Mouse (Mus musculus): ENCODE results near the gene Hc. TPM values are rescaled to one million over a fixed set of nuclear protein-coding genes. Genes with fewer than 3 reads are reported as not detected.

Hc gene
- polyA plus RNA-seq, 1 experiment from 2014 or later = 1.2 TPM

GRCm38 (mm10) chr2:34953547-34954116 is 107.6 kb downstream of the Hc start:
- Histone ChIP-seq H3K9me3 (ENCODE audit: control insufficient read depth, low read length) (no peaks in the 10 kb centered on the region), H3K4me2 (ENCODE audit: low read depth, low read length) (no peak overlapping the region), H3K27ac (ENCODE audit: low read length) (no peak overlapping the region), H3K4me1 (ENCODE audit: control insufficient read depth, insufficient read depth, low read length) (no peaks in the 10 kb centered on the region), H3K27me3 (replicated peaks; ENCODE audit: control insufficient read depth, insufficient read depth, low read length) (no peaks in the 10 kb centered on the region), H3K4me3 (ENCODE audit: low read length) (no peak overlapping the region), H3K9ac (ENCODE audit: low read depth, low read length) (no peak overlapping the region), H3K36me3 (ENCODE audit: control insufficient read depth, insufficient read depth, low read length) (no peaks in the 10 kb centered on the region)
- no peak for ATAC-seq
- 72% methylated on average over 2 of the region's 2 CpGs for WGBS

DNA sequence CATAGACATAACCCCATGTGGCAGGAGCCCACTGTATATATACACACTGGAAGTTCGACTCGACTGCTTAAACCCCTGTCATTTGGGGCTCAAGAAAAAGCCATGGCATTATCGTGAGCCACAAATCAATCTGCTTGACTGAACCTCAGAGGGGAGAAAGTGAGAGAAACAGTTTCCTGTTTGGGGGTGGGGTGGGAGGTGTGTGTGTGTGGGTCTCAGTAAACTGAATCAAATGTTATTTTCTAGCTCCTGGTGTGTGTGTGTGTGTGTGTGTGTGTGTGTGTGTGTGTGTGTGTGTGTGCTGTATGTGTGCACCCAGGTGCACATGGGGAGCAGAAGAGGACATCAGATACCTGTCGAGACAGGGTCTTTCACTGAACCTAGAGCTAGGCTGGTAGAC is 108.2 kb downstream of the Hc start:
- ATAC-seq = no peak
- H3K27me3 ChIP-seq (replicated peaks; ENCODE audit: control insufficient read depth, insufficient read depth, low read length) = no peaks in the 10 kb centered on the region
- no peaks in the 10 kb centered on the region for H3K9me3 ChIP-seq (ENCODE audit: control insufficient read depth, low read length)
- H3K4me3 ChIP-seq (ENCODE audit: low read length) = no peak overlapping the region
- H3K4me1 ChIP-seq (ENCODE audit: control insufficient read depth, insufficient read depth, low read length) = no peaks in the 10 kb centered on the region
- WGBS = 62% methylated on average over 4 of the region's 4 CpGs
- H3K27ac ChIP-seq (ENCODE audit: low read length) = no peak overlapping the region
- H3K36me3 ChIP-seq (ENCODE audit: control insufficient read depth, insufficient read depth, low read length) = no peaks in the 10 kb centered on the region
- no peak overlapping the region for H3K9ac ChIP-seq (ENCODE audit: low read depth, low read length)
- no peak overlapping the region for H3K4me2 ChIP-seq (ENCODE audit: low read depth, low read length)

GRCm38 (mm10) chr2:34951469-34951868 is 109.8 kb downstream of the Hc start:
- Histone ChIP-seq H3K27ac (ENCODE audit: low read length) (no peak overlapping the region), H3K4me1 (ENCODE audit: control insufficient read depth, insufficient read depth, low read length) (no peaks in the 10 kb centered on the region)
- ATAC-seq = no peak

GRCm38 (mm10) chr2:34948622-34949021 is 112.6 kb downstream of the Hc start:
- Histone ChIP-seq H3K36me3 (ENCODE audit: control insufficient read depth, insufficient read depth, low read length) (no peaks in the 10 kb centered on the region), H3K9ac (ENCODE audit: low read depth, low read length) (no peak overlapping the region), H3K4me2 (ENCODE audit: low read depth, low read length) (no peak overlapping the region), H3K9me3 (ENCODE audit: control insufficient read depth, low read length) (no peaks in the 10 kb centered on the region), H3K27me3 (replicated peaks; ENCODE audit: control insufficient read depth, insufficient read depth, low read length) (no peaks in the 10 kb centered on the region), H3K4me3 (ENCODE audit: low read length) (no peak overlapping the region), H3K4me1 (ENCODE audit: control insufficient read depth, insufficient read depth, low read length) (0 out of 2 replicates have a peak, but pooled peaks cover 3% of the 10 kb centered on the region), H3K27ac (ENCODE audit: low read length) (no peak overlapping the region)
- ATAC-seq = no peak
- WGBS = 21% methylated on average over 2 of the region's 2 CpGs

More at GRCm38 (mm10) chr2:34951469-34951868, 109.8 kb downstream of the Hc start:
- Histone ChIP-seq H3K27me3 (replicated peaks; ENCODE audit: control insufficient read depth, insufficient read depth, low read length) (no peaks in the 10 kb centered on the region), H3K4me2 (ENCODE audit: low read depth, low read length) (no peak overlapping the region), H3K9me3 (ENCODE audit: control insufficient read depth, low read length) (no peaks in the 10 kb centered on the region), H3K36me3 (ENCODE audit: control insufficient read depth, insufficient read depth, low read length) (no peaks in the 10 kb centered on the region), H3K9ac (ENCODE audit: low read depth, low read length) (no peak overlapping the region), H3K4me3 (ENCODE audit: low read length) (no peak overlapping the region)

- no peaks in the 10 kb centered on the region for H3K9me3 ChIP-seq (ENCODE audit: control insufficient read depth, low read length)
- no peak overlapping the region for H3K4me3 ChIP-seq (ENCODE audit: low read length)
- no peak overlapping the region for H3K4me2 ChIP-seq (ENCODE audit: low read depth, low read length)
- H3K27me3 ChIP-seq (replicated peaks; ENCODE audit: control insufficient read depth, insufficient read depth, low read length) = no peaks in the 10 kb centered on the region
- no peak overlapping the region for H3K27ac ChIP-seq (ENCODE audit: low read length)
- H3K9ac ChIP-seq (ENCODE audit: low read depth, low read length) = no peak overlapping the region
- ATAC-seq = no peak
- no peaks in the 10 kb centered on the region for H3K36me3 ChIP-seq (ENCODE audit: control insufficient read depth, insufficient read depth, low read length)
- H3K4me1 ChIP-seq (ENCODE audit: control insufficient read depth, insufficient read depth, low read length) = 0 out of 2 replicates have a peak, but pooled peaks cover 3% of the 10 kb centered on the region
- WGBS = 75% methylated on average over 4 of the region's 4 CpGs
Observed at GRCm38 (mm10) chr2:34946046-34946445, 115.2 kb downstream of the Hc start.

- Histone ChIP-seq H3K4me3 (ENCODE audit: low read length) (no peak overlapping the region), H3K4me2 (ENCODE audit: low read depth, low read length) (no peak overlapping the region), H3K4me1 (ENCODE audit: control insufficient read depth, insufficient read depth, low read length) (0 out of 2 replicates have a peak, but pooled peaks cover 3% of the 10 kb centered on the region), H3K27me3 (replicated peaks; ENCODE audit: control insufficient read depth, insufficient read depth, low read length) (no peaks in the 10 kb centered on the region), H3K9ac (ENCODE audit: low read depth, low read length) (no peak overlapping the region), H3K27ac (ENCODE audit: low read length) (no peak overlapping the region), H3K9me3 (ENCODE audit: control insufficient read depth, low read length) (no peaks in the 10 kb centered on the region), H3K36me3 (ENCODE audit: control insufficient read depth, insufficient read depth, low read length) (no peaks in the 10 kb centered on the region)
- no peak for ATAC-seq
- 71% methylated on average over 4 of the region's 4 CpGs for WGBS
Observed at GRCm38 (mm10) chr2:34945580-34945979, 115.7 kb downstream of the Hc start.

- no peaks in the 10 kb centered on the region for H3K9me3 ChIP-seq (ENCODE audit: control insufficient read depth, low read length)
- 16% methylated on average over 8 of the region's 8 CpGs for WGBS
- no peak overlapping the region for H3K27ac ChIP-seq (ENCODE audit: low read length)
- H3K4me1 ChIP-seq (ENCODE audit: control insufficient read depth, insufficient read depth, low read length) = 0 out of 2 replicates have a peak, but pooled peaks cover 3% of the 10 kb centered on the region
- peak overlapping the region; percentile 30; the same call in 1 of the 2 replicates for H3K4me2 ChIP-seq (ENCODE audit: low read depth, low read length)
- H3K36me3 ChIP-seq (ENCODE audit: control insufficient read depth, insufficient read depth, low read length) = no peaks in the 10 kb centered on the region
- H3K4me3 ChIP-seq (ENCODE audit: low read length) = peak overlapping the region; percentile 22; the same call in 1 of the 2 replicates
- no peaks in the 10 kb centered on the region for H3K27me3 ChIP-seq (replicated peaks; ENCODE audit: control insufficient read depth, insufficient read depth, low read length)
- ATAC-seq = peak; percentile 48; the same call in 1 of the 2 replicates
- H3K9ac ChIP-seq (ENCODE audit: low read depth, low read length) = no peak overlapping the region
Observed at GRCm38 (mm10) chr2:34944761-34945160, 116.5 kb downstream of the Hc start.

DNA sequence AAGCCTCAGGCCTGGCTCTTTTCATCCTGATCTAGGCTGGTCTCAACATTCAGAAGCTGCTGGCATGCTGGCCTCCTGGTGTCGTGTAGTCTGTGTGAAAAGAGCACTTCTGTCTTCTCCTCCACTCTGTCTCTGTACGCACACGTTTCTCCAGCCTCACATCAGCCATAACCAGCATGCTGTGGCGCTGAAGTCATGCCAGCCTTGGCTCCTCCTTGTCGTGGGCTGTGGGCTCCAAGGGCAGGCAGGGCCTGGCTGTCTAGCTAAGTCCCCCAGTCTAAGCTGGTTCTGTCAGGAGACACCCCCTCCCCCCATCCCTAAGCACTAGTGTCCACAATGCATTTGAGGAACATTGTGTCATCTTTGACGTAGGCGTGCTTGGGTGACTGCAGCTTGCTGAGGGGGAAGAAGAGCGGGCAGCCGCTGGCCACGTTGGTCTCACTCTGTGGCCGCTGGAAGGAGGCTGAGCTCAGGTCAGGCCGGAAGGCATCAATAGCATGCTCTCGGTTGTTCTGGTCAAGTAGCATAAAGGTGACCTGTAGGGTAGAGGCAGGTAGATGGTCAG is 117.6 kb downstream of the Hc start:
- ATAC-seq = no peak

DNA sequence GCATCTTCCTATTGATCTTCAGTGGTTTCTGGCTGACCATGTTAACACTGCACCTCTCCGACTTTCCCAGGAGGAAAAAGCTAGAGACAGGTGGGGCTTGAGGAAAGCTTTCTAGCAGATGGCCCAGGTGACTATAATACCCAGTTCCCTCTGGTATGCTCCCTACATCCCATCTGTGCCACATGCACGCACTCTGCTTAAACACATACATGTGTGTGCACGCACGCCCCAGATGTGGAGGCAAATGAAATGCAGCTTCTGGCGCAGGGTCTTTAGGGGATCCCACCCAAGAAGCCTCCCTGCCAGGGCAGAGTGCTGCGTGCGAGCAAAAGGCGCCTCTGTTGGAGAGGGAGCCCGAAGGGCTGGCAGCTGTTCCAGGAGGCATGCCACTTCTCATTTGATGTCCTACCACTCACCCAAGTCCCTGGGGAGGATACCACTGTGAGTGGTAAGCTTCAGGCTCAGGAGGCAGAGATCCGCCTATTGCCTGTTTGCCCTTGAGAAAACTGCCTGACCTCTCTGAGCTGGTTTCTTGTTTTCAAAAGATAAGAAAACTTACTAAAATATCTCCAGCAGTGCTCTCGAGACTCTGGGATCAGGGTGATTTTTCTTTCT is 120.1 kb downstream of the Hc start:
- 0 out of 2 replicates have a peak, but pooled peaks cover 6% of the 10 kb centered on the region for H3K4me1 ChIP-seq (ENCODE audit: control insufficient read depth, insufficient read depth, low read length)
- no peak for ATAC-seq

More for the DNA sequence above, 117.6 kb downstream of the Hc start:
- Histone ChIP-seq H3K27me3 (replicated peaks; ENCODE audit: control insufficient read depth, insufficient read depth, low read length) (no peaks in the 10 kb centered on the region), H3K4me3 (ENCODE audit: low read length) (no peak overlapping the region), H3K27ac (ENCODE audit: low read length) (no peak overlapping the region), H3K9me3 (ENCODE audit: control insufficient read depth, low read length) (no peaks in the 10 kb centered on the region), H3K4me1 (ENCODE audit: control insufficient read depth, insufficient read depth, low read length) (0 out of 2 replicates have a peak, but pooled peaks cover 3% of the 10 kb centered on the region), H3K36me3 (ENCODE audit: control insufficient read depth, insufficient read depth, low read length) (no peaks in the 10 kb centered on the region), H3K9ac (ENCODE audit: low read depth, low read length) (no peak overlapping the region), H3K4me2 (ENCODE audit: low read depth, low read length) (no peak overlapping the region)
- 75% methylated on average over 13 of the region's 13 CpGs for WGBS

More for the DNA sequence above, 120.1 kb downstream of the Hc start:
- Histone ChIP-seq H3K9me3 (ENCODE audit: control insufficient read depth, low read length) (no peaks in the 10 kb centered on the region), H3K4me3 (ENCODE audit: low read length) (no peak overlapping the region), H3K9ac (ENCODE audit: low read depth, low read length) (no peak overlapping the region), H3K36me3 (ENCODE audit: control insufficient read depth, insufficient read depth, low read length) (no peaks in the 10 kb centered on the region), H3K27ac (ENCODE audit: low read length) (no peak overlapping the region), H3K27me3 (replicated peaks; ENCODE audit: control insufficient read depth, insufficient read depth, low read length) (no peaks in the 10 kb centered on the region), H3K4me2 (ENCODE audit: low read depth, low read length) (no peak overlapping the region)
- 73% methylated on average over 11 of the region's 11 CpGs for WGBS

Data from intestine, embryonic 16.5 days (tissue).